Mouse (Mus musculus): ENCODE data around the gene Atp6v1c2. TPM values are rescaled to one million over a fixed set of nuclear protein-coding genes. Genes with fewer than 3 reads are reported as not detected.

Atp6v1c2 gene
- polyA plus RNA-seq, 1 experiment from 2014 or later = 0.27 TPM

GRCm38 (mm10) chr12:17256905-17257304 lies 72.3 kb downstream of the Atp6v1c2 start:
- Histone ChIP-seq H3K4me3 (ENCODE audit: low read depth, low read length) (no peak overlapping the region), H3K36me3 (ENCODE audit: control insufficient read depth, insufficient read depth, low read length) (no peaks in the 10 kb centered on the region), H3K9ac (ENCODE audit: low read length) (no peak overlapping the region), H3K9me3 (ENCODE audit: control insufficient read depth, low read length) (no peaks in the 10 kb centered on the region), H3K4me1 (ENCODE audit: control insufficient read depth, insufficient read depth, low read length) (0 out of 2 replicates have a peak, but pooled peaks cover 2% of the 10 kb centered on the region), H3K27ac (ENCODE audit: low read depth, low read length) (no peak overlapping the region), H3K27me3 (ENCODE audit: control insufficient read depth, insufficient read depth, low read length) (no peaks in the 10 kb centered on the region), H3K4me2 (ENCODE audit: low read depth) (no peak overlapping the region)
- DNase-seq (ENCODE audit: low spot score) = peak; percentile 46
- 6% methylated on average over 10 of the region's 10 CpGs for WGBS
- ATAC-seq (ENCODE audit: insufficient read depth, low FRiP score, low TSS enrichment) = peak; percentile 53; the same call in 1 of the 2 replicates

- H3K4me3 ChIP-seq (ENCODE audit: low read depth, low read length) = no peak overlapping the region
- H3K9ac ChIP-seq (ENCODE audit: low read length) = no peak overlapping the region
- no peak overlapping the region for H3K4me2 ChIP-seq (ENCODE audit: low read depth)
- no peak overlapping the region for H3K27ac ChIP-seq (ENCODE audit: low read depth, low read length)
- ATAC-seq (ENCODE audit: insufficient read depth, low FRiP score, low TSS enrichment) = no peak
- H3K4me1 ChIP-seq (ENCODE audit: control insufficient read depth, insufficient read depth, low read length) = 0 out of 2 replicates have a peak, but pooled peaks cover 2% of the 10 kb centered on the region
- DNase-seq (ENCODE audit: low spot score) = no peak
- 85% methylated on average over 6 of the region's 6 CpGs for WGBS
- H3K36me3 ChIP-seq (ENCODE audit: control insufficient read depth, insufficient read depth, low read length) = no peaks in the 10 kb centered on the region
- H3K27me3 ChIP-seq (ENCODE audit: control insufficient read depth, insufficient read depth, low read length) = no peaks in the 10 kb centered on the region
- H3K9me3 ChIP-seq (ENCODE audit: control insufficient read depth, low read length) = no peaks in the 10 kb centered on the region
Observed at GRCm38 (mm10) chr12:17255602-17256001, 73.6 kb downstream of the Atp6v1c2 start.

GRCm38 (mm10) chr12:17253069-17253468 lies 76.1 kb downstream of the Atp6v1c2 start:
- WGBS = 6% methylated on average over 9 of the region's 9 CpGs

GRCm38 (mm10) chr12:17250962-17251361 lies 78.2 kb downstream of the Atp6v1c2 start:
- H3K27ac ChIP-seq (ENCODE audit: low read depth, low read length) = no peak overlapping the region
- ATAC-seq (ENCODE audit: insufficient read depth, low FRiP score, low TSS enrichment) = no peak

More at GRCm38 (mm10) chr12:17253069-17253468, 76.1 kb downstream of the Atp6v1c2 start:
- Histone ChIP-seq H3K9ac (ENCODE audit: low read length) (no peak overlapping the region), H3K4me1 (ENCODE audit: control insufficient read depth, insufficient read depth, low read length) (0 out of 2 replicates have a peak, but pooled peaks cover 2% of the 10 kb centered on the region), H3K9me3 (ENCODE audit: control insufficient read depth, low read length) (no peaks in the 10 kb centered on the region), H3K27ac (ENCODE audit: low read depth, low read length) (no peak overlapping the region), H3K4me3 (ENCODE audit: low read depth, low read length) (no peak overlapping the region), H3K4me2 (ENCODE audit: low read depth) (no peak overlapping the region; the same call in 1 of the 2 replicates), H3K36me3 (ENCODE audit: control insufficient read depth, insufficient read depth, low read length) (no peaks in the 10 kb centered on the region), H3K27me3 (ENCODE audit: control insufficient read depth, insufficient read depth, low read length) (no peaks in the 10 kb centered on the region)
- no peak for ATAC-seq (ENCODE audit: insufficient read depth, low FRiP score, low TSS enrichment)
- peak; percentile 77 for DNase-seq (ENCODE audit: low spot score)

GRCm38 (mm10) chr12:17242041-17242440 lies 87.1 kb downstream of the Atp6v1c2 start:
- H3K27ac ChIP-seq (ENCODE audit: low read depth, low read length) = no peak overlapping the region
- no peak for DNase-seq (ENCODE audit: low spot score)
- H3K4me1 ChIP-seq (ENCODE audit: control insufficient read depth, insufficient read depth, low read length) = no peaks in the 10 kb centered on the region
- H3K9me3 ChIP-seq (ENCODE audit: control insufficient read depth, low read length) = no peaks in the 10 kb centered on the region
- ATAC-seq (ENCODE audit: insufficient read depth, low FRiP score, low TSS enrichment) = no peak
- no peak overlapping the region for H3K4me2 ChIP-seq (ENCODE audit: low read depth)
- no peaks in the 10 kb centered on the region for H3K36me3 ChIP-seq (ENCODE audit: control insufficient read depth, insufficient read depth, low read length)
- no peak overlapping the region for H3K9ac ChIP-seq (ENCODE audit: low read length)
- H3K4me3 ChIP-seq (ENCODE audit: low read depth, low read length) = no peak overlapping the region
- H3K27me3 ChIP-seq (ENCODE audit: control insufficient read depth, insufficient read depth, low read length) = no peaks in the 10 kb centered on the region

More at GRCm38 (mm10) chr12:17250962-17251361, 78.2 kb downstream of the Atp6v1c2 start:
- Histone ChIP-seq H3K9ac (ENCODE audit: low read length) (no peak overlapping the region), H3K4me1 (ENCODE audit: control insufficient read depth, insufficient read depth, low read length) (0 out of 2 replicates have a peak, but pooled peaks cover 2% of the 10 kb centered on the region), H3K4me2 (ENCODE audit: low read depth) (no peak overlapping the region), H3K4me3 (ENCODE audit: low read depth, low read length) (no peak overlapping the region), H3K36me3 (ENCODE audit: control insufficient read depth, insufficient read depth, low read length) (no peaks in the 10 kb centered on the region), H3K27me3 (ENCODE audit: control insufficient read depth, insufficient read depth, low read length) (no peaks in the 10 kb centered on the region), H3K9me3 (ENCODE audit: control insufficient read depth, low read length) (no peaks in the 10 kb centered on the region)
- WGBS = 80% methylated on average over 8 of the region's 8 CpGs
- no peak for DNase-seq (ENCODE audit: low spot score)

GRCm38 (mm10) chr12:17241614-17242013 lies 87.5 kb downstream of the Atp6v1c2 start:
- 90% methylated on average over 9 of the region's 9 CpGs for WGBS
- H3K27ac ChIP-seq (ENCODE audit: low read depth, low read length) = no peak overlapping the region
- H3K27me3 ChIP-seq (ENCODE audit: control insufficient read depth, insufficient read depth, low read length) = no peaks in the 10 kb centered on the region
- H3K9me3 ChIP-seq (ENCODE audit: control insufficient read depth, low read length) = no peaks in the 10 kb centered on the region
- no peaks in the 10 kb centered on the region for H3K36me3 ChIP-seq (ENCODE audit: control insufficient read depth, insufficient read depth, low read length)
- no peak for ATAC-seq (ENCODE audit: insufficient read depth, low FRiP score, low TSS enrichment)
- H3K4me1 ChIP-seq (ENCODE audit: control insufficient read depth, insufficient read depth, low read length) = no peaks in the 10 kb centered on the region
- no peak overlapping the region for H3K4me2 ChIP-seq (ENCODE audit: low read depth)
- H3K9ac ChIP-seq (ENCODE audit: low read length) = no peak overlapping the region
- no peak overlapping the region for H3K4me3 ChIP-seq (ENCODE audit: low read depth, low read length)
- no peak for DNase-seq (ENCODE audit: low spot score)

GRCm38 (mm10) chr12:17241016-17241415 lies 88.1 kb downstream of the Atp6v1c2 start:
- Histone ChIP-seq H3K9me3 (ENCODE audit: control insufficient read depth, low read length) (no peaks in the 10 kb centered on the region), H3K27ac (ENCODE audit: low read depth, low read length) (no peak overlapping the region), H3K4me2 (ENCODE audit: low read depth) (no peak overlapping the region), H3K9ac (ENCODE audit: low read length) (no peak overlapping the region), H3K27me3 (ENCODE audit: control insufficient read depth, insufficient read depth, low read length) (no peaks in the 10 kb centered on the region), H3K36me3 (ENCODE audit: control insufficient read depth, insufficient read depth, low read length) (no peaks in the 10 kb centered on the region), H3K4me3 (ENCODE audit: low read depth, low read length) (no peak overlapping the region), H3K4me1 (ENCODE audit: control insufficient read depth, insufficient read depth, low read length) (no peaks in the 10 kb centered on the region)
- DNase-seq (ENCODE audit: low spot score) = no peak
- WGBS = 89% methylated on average over 2 of the region's 2 CpGs
- no peak for ATAC-seq (ENCODE audit: insufficient read depth, low FRiP score, low TSS enrichment)

- Histone ChIP-seq H3K9me3 (ENCODE audit: control insufficient read depth, low read length) (no peaks in the 10 kb centered on the region), H3K36me3 (ENCODE audit: control insufficient read depth, insufficient read depth, low read length) (no peaks in the 10 kb centered on the region), H3K9ac (ENCODE audit: low read length) (no peak overlapping the region), H3K4me3 (ENCODE audit: low read depth, low read length) (no peak overlapping the region), H3K27ac (ENCODE audit: low read depth, low read length) (no peak overlapping the region), H3K4me2 (ENCODE audit: low read depth) (no peak overlapping the region), H3K4me1 (ENCODE audit: control insufficient read depth, insufficient read depth, low read length) (no peaks in the 10 kb centered on the region), H3K27me3 (ENCODE audit: control insufficient read depth, insufficient read depth, low read length) (no peaks in the 10 kb centered on the region)
- DNase-seq (ENCODE audit: low spot score) = no peak
- ATAC-seq (ENCODE audit: insufficient read depth, low FRiP score, low TSS enrichment) = no peak
Observed at GRCm38 (mm10) chr12:17239428-17239688, 89.8 kb downstream of the Atp6v1c2 start.

- H3K27me3 ChIP-seq (ENCODE audit: control insufficient read depth, insufficient read depth, low read length) = no peaks in the 10 kb centered on the region
- no peaks in the 10 kb centered on the region for H3K9me3 ChIP-seq (ENCODE audit: control insufficient read depth, low read length)
- H3K27ac ChIP-seq (ENCODE audit: low read depth, low read length) = no peak overlapping the region
- 52% methylated on average over 12 of the region's 12 CpGs for WGBS
- no peaks in the 10 kb centered on the region for H3K36me3 ChIP-seq (ENCODE audit: control insufficient read depth, insufficient read depth, low read length)
- DNase-seq (ENCODE audit: low spot score) (no peak), ATAC-seq (ENCODE audit: insufficient read depth, low FRiP score, low TSS enrichment) (no peak)
- no peak overlapping the region for H3K9ac ChIP-seq (ENCODE audit: low read length)
- H3K4me1 ChIP-seq (ENCODE audit: control insufficient read depth, insufficient read depth, low read length) = no peaks in the 10 kb centered on the region
- H3K4me3 ChIP-seq (ENCODE audit: low read depth, low read length) = no peak overlapping the region
- H3K4me2 ChIP-seq (ENCODE audit: low read depth) = no peak overlapping the region
Observed at GRCm38 (mm10) chr12:17238588-17239427, 90.4 kb downstream of the Atp6v1c2 start.
